Mouse (Mus musculus) testis, postnatal 14 days (tissue): Measurements from ENCODE around the gene Psma5.

Experiments
- DNase-seq: peaks from one replicate; pipeline ENCODE4 v3.0.0; 2021; ENCODE audit warnings: low spot score

Psma5 gene

GRCm38 (mm10) chr3:108306387-108306786 is 49.7 kb downstream of the Psma5 start:
- DNase-seq = no peak

GRCm38 (mm10) chr3:108307485-108307884 is 50.8 kb downstream of the Psma5 start:
- no peak for DNase-seq

DNA sequence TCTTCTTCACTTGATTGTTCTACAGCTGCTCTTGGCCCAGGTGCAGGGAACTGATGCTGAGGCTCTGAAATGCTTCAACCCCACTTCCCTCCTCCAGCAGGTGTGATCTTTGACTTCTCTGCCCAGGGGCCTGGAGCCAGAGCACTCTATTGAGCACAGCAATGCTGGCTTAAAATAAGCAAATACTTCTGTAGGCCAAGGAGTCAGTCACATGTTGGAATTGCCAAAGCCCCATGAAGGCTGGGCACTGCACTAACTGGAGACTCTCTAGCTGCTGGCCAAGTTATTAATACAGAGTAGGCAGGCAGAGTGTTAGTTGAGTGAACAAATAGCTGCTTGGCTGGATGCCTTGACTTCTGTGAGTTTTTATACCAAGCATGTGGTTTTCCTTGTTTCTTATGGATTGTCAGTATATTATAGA is 54.2 kb downstream of the Psma5 start:
- DNase-seq = no peak

DNA sequence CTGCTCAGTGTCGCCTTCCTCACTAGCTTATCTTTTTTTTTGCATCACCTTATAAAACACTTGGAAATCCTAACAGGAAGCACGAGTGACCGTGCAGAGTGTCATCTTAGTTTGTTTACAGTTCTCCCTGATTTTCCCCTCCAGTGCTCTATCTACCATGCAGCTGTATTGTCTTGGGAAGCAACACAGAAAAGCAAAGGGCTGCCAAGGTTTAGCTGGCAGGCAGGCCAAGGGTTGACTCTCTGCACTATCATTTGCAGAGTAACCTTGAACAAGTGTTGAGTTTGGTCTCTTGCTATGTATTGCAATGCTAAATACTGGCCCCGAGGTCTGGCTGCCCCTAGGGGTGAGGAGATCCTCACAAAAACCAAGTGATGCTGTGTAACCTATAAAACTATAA is 55.0 kb downstream of the Psma5 start:
- no peak for DNase-seq

- DNase-seq = no peak
Measured at GRCm38 (mm10) chr3:108312414-108312813, 55.7 kb downstream of the Psma5 start.

GRCm38 (mm10) chr3:108313138-108313537 is 56.4 kb downstream of the Psma5 start:
- DNase-seq = no peak

DNA sequence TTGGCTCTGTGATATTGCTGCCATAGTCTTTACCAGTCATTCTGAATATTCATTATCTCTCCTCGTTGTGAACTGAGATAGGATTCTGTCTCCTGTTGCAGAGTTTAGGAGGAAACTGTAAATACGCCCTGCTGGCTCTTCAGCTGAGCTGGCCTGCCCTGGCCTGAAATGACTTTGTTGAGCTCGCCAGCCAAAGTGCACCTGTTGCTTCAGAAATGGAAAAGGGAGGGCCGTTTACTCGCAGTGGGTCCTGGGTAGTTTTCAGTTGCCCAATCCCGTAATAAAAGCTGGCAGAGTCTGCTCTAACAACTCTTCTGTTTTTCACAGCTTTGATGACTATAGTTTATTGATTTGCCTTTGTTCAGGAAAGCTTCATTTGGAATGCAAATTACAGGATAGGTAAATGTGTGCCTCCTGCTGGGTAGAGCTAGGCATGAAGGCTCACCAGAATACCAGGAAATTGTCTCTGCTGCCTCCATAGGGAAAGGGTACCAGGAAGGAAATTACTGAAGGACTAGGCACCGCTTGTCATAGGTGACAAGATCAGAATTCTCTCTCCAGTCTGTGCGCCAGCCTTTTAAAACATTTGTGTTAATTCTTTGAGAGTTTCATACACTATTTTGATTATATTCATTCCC is 57.4 kb downstream of the Psma5 start:
- DNase-seq = no peak

DNA sequence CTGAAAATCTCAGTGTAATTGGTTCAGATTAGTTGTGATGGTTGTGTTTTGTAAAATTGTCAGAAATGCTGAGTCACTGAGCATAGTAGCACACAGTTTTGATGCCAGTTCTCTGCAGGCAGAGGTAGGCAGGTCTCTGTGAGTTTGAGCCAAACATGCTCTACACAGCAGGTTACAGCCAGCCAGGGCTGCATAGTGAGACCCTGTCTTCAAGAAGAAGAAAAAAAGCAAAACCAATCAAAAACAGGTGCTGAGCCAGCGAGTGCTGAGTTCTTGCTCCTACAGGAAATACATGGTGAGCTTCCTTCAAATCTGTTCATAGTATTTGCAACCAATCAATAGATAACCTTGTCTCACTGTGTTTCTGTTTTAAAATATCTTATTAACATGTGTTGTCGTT is 61.8 kb downstream of the Psma5 start:
- DNase-seq = no peak

GRCm38 (mm10) chr3:108321671-108322070 is 64.9 kb downstream of the Psma5 start:
- no peak for DNase-seq

- DNase-seq = no peak
Measured at GRCm38 (mm10) chr3:108322136-108322535, 65.4 kb downstream of the Psma5 start.

DNA sequence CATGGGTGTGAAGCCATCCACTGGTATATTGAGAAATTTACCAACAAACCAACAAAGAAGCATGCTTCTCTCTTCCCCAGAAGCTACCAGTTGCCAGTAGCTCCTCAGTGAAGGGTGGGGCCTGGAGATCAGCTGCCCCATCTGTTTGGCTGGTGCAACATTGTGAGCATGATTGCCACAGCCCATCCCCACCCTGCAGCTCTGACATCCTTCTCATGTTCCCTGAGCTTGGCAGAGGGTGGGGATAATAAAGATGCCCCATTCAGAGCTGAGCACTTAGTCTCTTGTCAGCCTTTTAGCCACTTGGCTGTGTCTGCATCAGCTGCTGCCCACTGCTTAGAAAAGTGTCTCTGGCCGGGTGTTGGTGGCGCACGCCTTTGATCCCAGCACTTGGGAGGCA is 66.2 kb downstream of the Psma5 start:
- no peak for DNase-seq

DNA sequence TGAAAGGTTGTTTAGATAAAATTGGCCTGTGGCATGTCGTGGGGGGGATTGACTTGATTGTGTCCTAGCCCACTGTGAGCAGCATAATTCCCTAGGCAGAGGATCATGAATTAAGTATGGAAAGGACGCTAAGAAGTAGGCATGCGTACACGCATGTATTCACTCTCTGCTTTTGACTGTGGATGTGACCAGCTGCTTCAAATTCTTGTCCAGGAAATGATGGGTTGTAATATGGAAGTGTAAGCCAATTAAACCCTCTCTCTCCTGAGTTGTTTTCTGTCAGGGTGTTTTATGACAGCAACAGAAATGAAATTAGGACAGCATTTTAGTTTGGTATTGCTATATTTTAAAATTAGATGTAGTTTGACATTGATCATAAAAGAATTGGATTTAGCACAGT is 68.1 kb downstream of the Psma5 start:
- no peak for DNase-seq

DNA sequence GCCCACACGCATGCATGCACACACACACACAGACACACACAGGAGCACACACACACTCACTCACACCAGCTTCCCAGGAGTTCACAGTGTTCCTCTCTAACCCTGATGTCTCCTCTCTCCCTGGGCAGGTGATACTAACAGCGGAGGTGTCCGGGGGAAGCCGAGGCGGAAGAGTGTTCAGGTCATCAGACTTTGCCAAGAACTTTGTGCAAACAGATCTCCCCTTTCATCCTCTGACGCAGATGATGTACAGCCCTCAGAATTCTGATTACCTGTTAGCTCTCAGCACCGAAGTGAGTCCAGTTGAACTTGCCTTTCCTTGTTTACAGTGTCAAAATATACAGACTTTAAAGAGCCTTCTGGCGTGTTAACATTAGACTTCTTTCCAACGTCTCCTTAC is 68.8 kb downstream of the Psma5 start:
- no peak for DNase-seq

- no peak for DNase-seq
Measured at GRCm38 (mm10) chr3:108327275-108327674, 70.5 kb downstream of the Psma5 start.

GRCm38 (mm10) chr3:108327916-108328315 is 71.2 kb downstream of the Psma5 start:
- DNase-seq = no peak

- peak; percentile 26 for DNase-seq
Measured at GRCm38 (mm10) chr3:108328441-108328841, 71.7 kb downstream of the Psma5 start.
